Mouse (Mus musculus): ENCODE measurements at regions not wholly inside any gene's neighbourhood (a gene's known extent, or its start where the extent isn't known, plus 50 kb on each side); places are given as distances from the start of the nearest gene placed in this dataset.
A peak's percentile ranks its signal among the peaks of the same experiment; 100 is the strongest.

DNA sequence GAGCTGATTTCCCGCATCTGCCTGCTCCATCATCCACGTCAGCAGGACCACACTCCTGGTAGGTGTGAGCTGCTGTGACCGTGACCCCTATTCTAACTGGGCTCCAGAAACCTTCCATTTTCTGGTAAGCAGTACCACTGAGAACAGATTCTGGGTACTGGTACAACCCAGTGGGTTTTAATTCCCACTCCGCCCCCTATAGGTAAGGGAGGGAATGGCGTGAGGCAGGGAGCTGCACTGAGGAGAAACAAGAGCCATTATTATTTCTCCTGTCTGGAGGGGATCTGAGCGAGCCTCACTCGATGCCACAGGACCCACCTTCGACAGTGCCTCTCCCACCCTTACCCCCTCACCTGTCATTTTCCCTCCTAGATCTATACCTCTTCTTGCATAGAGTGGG is 493.3 kb downstream of the Med13l start:
- no peaks in the 10 kb centered on the region for H3K9me3 ChIP-seq (ENCODE audit: control insufficient read depth, low read length)
- no peak overlapping the region for H3K4me3 ChIP-seq (ENCODE audit: low read depth, low read length)
- ATAC-seq (ENCODE audit: insufficient read depth, low FRiP score, low TSS enrichment) (no peak), DNase-seq (ENCODE audit: low spot score) (no peak)
- peaks cover 8% of the 10 kb centered on the region for H3K4me1 ChIP-seq (ENCODE audit: control insufficient read depth, insufficient read depth, low read length)
- 92% methylated on average over 8 of the region's 8 CpGs for WGBS
- H3K27me3 ChIP-seq (ENCODE audit: control insufficient read depth, insufficient read depth, low read length), result no peaks in the 10 kb centered on the region
- no peaks in the 10 kb centered on the region for H3K36me3 ChIP-seq (ENCODE audit: control insufficient read depth, insufficient read depth, low read length)
- no peak overlapping the region for H3K9ac ChIP-seq (ENCODE audit: low read length)
- H3K27ac ChIP-seq (ENCODE audit: low read depth, low read length), result no peak overlapping the region
- H3K4me2 ChIP-seq (ENCODE audit: low read depth), result no peak overlapping the region

GRCm38 (mm10) chr5:119054393-119054792 is 493.9 kb downstream of the Med13l start:
- 45% methylated on average over 6 of the region's 6 CpGs for WGBS
- no peaks in the 10 kb centered on the region for H3K27me3 ChIP-seq (ENCODE audit: control insufficient read depth, insufficient read depth, low read length)
- no peak for DNase-seq (ENCODE audit: low spot score)

GRCm38 (mm10) chr5:119055430-119055829 is 495.0 kb downstream of the Med13l start:
- Histone ChIP-seq H3K36me3 (ENCODE audit: control insufficient read depth, insufficient read depth, low read length) (no peaks in the 10 kb centered on the region), H3K4me1 (ENCODE audit: control insufficient read depth, insufficient read depth, low read length) (peaks cover 8% of the 10 kb centered on the region), H3K27me3 (ENCODE audit: control insufficient read depth, insufficient read depth, low read length) (no peaks in the 10 kb centered on the region), H3K9ac (ENCODE audit: low read length) (peak overlapping the region; percentile 26), H3K27ac (ENCODE audit: low read depth, low read length) (no peak overlapping the region), H3K9me3 (ENCODE audit: control insufficient read depth, low read length) (no peaks in the 10 kb centered on the region), H3K4me3 (ENCODE audit: low read depth, low read length) (no peak overlapping the region), H3K4me2 (ENCODE audit: low read depth) (0 out of 2 replicates have a peak overlapping the region, but pooled peaks have one; percentile 7)
- DNase-seq (ENCODE audit: low spot score), result peak; percentile 55
- WGBS, result under 1% methylated on average over 12 of the region's 12 CpGs
- ATAC-seq (ENCODE audit: insufficient read depth, low FRiP score, low TSS enrichment), result no peak

More at GRCm38 (mm10) chr5:119054393-119054792, 493.9 kb downstream of the Med13l start:
- Histone ChIP-seq H3K9me3 (ENCODE audit: control insufficient read depth, low read length) (no peaks in the 10 kb centered on the region), H3K36me3 (ENCODE audit: control insufficient read depth, insufficient read depth, low read length) (no peaks in the 10 kb centered on the region), H3K4me2 (ENCODE audit: low read depth) (no peak overlapping the region), H3K9ac (ENCODE audit: low read length) (no peak overlapping the region), H3K27ac (ENCODE audit: low read depth, low read length) (no peak overlapping the region), H3K4me3 (ENCODE audit: low read depth, low read length) (no peak overlapping the region), H3K4me1 (ENCODE audit: control insufficient read depth, insufficient read depth, low read length) (peaks cover 8% of the 10 kb centered on the region)
- ATAC-seq (ENCODE audit: insufficient read depth, low FRiP score, low TSS enrichment), result no peak

DNA sequence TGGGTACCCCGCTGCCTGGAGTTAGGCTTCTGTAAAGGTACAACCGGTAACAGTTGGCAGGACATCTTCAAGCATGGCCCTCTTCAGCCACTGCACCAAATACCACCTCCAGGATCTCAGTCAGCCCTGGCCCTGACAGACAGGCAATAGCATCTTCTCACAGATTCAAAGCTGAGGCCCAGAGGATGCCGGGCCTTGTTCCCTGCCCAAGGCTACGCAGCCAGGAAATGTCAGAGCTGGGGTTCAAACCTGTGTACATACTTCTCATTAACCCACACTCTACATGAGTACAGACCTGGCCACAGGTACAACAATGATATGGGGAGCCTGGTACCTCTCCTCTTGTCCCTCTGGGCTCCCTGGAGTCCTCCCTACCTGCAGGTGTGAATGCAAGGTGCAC is 497.3 kb downstream of the Med13l start:
- no peak overlapping the region for H3K4me2 ChIP-seq (ENCODE audit: low read depth)

GRCm38 (mm10) chr5:119058231-119058851 is 497.9 kb downstream of the Med13l start:
- H3K27me3 ChIP-seq (ENCODE audit: control insufficient read depth, insufficient read depth, low read length), result no peaks in the 10 kb centered on the region
- WGBS, result 56% methylated on average over 10 of the region's 10 CpGs
- no peak for DNase-seq (ENCODE audit: low spot score)

More for the DNA sequence above, 497.3 kb downstream of the Med13l start:
- H3K4me1 ChIP-seq (ENCODE audit: control insufficient read depth, insufficient read depth, low read length), result peaks cover 8% of the 10 kb centered on the region
- ATAC-seq (ENCODE audit: insufficient read depth, low FRiP score, low TSS enrichment) (no peak), DNase-seq (ENCODE audit: low spot score) (no peak)
- H3K27me3 ChIP-seq (ENCODE audit: control insufficient read depth, insufficient read depth, low read length), result no peaks in the 10 kb centered on the region
- no peaks in the 10 kb centered on the region for H3K36me3 ChIP-seq (ENCODE audit: control insufficient read depth, insufficient read depth, low read length)
- no peak overlapping the region for H3K4me3 ChIP-seq (ENCODE audit: low read depth, low read length)
- H3K27ac ChIP-seq (ENCODE audit: low read depth, low read length), result no peak overlapping the region
- H3K9ac ChIP-seq (ENCODE audit: low read length), result no peak overlapping the region
- WGBS, result 90% methylated on average over 4 of the region's 4 CpGs
- H3K9me3 ChIP-seq (ENCODE audit: control insufficient read depth, low read length), result no peaks in the 10 kb centered on the region

DNA sequence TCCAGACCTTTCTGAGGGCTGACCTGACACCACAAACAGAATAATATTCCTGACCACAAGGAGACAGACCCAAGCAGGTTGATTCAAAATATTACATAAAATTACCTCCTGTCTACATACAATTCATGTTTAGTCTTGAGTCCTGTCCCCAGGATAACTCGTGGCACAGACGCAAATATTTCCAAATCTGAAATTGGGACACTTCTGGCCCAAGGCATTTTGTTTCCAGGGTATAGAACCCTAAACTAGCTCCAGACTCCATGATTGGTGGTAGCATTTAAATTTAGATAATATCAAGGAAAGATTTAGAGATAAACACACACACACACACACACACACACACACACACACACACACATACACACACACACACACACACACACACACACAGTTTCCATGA is 498.7 kb downstream of the Med13l start:
- H3K4me1 ChIP-seq (ENCODE audit: control insufficient read depth, insufficient read depth, low read length), result peaks cover 8% of the 10 kb centered on the region
- 95% methylated on average over 2 of the region's 2 CpGs for WGBS
- ATAC-seq (ENCODE audit: insufficient read depth, low FRiP score, low TSS enrichment) (no peak), DNase-seq (ENCODE audit: low spot score) (no peak)
- H3K4me3 ChIP-seq (ENCODE audit: low read depth, low read length), result no peak overlapping the region
- no peak overlapping the region for H3K27ac ChIP-seq (ENCODE audit: low read depth, low read length)
- no peak overlapping the region for H3K4me2 ChIP-seq (ENCODE audit: low read depth)
- H3K9me3 ChIP-seq (ENCODE audit: control insufficient read depth, low read length), result no peaks in the 10 kb centered on the region
- no peaks in the 10 kb centered on the region for H3K36me3 ChIP-seq (ENCODE audit: control insufficient read depth, insufficient read depth, low read length)
- H3K9ac ChIP-seq (ENCODE audit: low read length), result no peak overlapping the region
- H3K27me3 ChIP-seq (ENCODE audit: control insufficient read depth, insufficient read depth, low read length), result no peaks in the 10 kb centered on the region

More at GRCm38 (mm10) chr5:119058231-119058851, 497.9 kb downstream of the Med13l start:
- Histone ChIP-seq H3K4me2 (ENCODE audit: low read depth) (no peak overlapping the region), H3K9me3 (ENCODE audit: control insufficient read depth, low read length) (no peaks in the 10 kb centered on the region), H3K9ac (ENCODE audit: low read length) (no peak overlapping the region), H3K36me3 (ENCODE audit: control insufficient read depth, insufficient read depth, low read length) (no peaks in the 10 kb centered on the region), H3K4me1 (ENCODE audit: control insufficient read depth, insufficient read depth, low read length) (peaks cover 8% of the 10 kb centered on the region), H3K4me3 (ENCODE audit: low read depth, low read length) (no peak overlapping the region), H3K27ac (ENCODE audit: low read depth, low read length) (no peak overlapping the region)
- ATAC-seq (ENCODE audit: insufficient read depth, low FRiP score, low TSS enrichment), result no peak

- Histone ChIP-seq H3K27me3 (ENCODE audit: control insufficient read depth, insufficient read depth, low read length) (no peaks in the 10 kb centered on the region), H3K36me3 (ENCODE audit: control insufficient read depth, insufficient read depth, low read length) (no peaks in the 10 kb centered on the region), H3K4me2 (ENCODE audit: low read depth) (no peak overlapping the region), H3K4me3 (ENCODE audit: low read depth, low read length) (no peak overlapping the region), H3K9ac (ENCODE audit: low read length) (no peak overlapping the region), H3K9me3 (ENCODE audit: control insufficient read depth, low read length) (no peaks in the 10 kb centered on the region), H3K27ac (ENCODE audit: low read depth, low read length) (no peak overlapping the region), H3K4me1 (ENCODE audit: control insufficient read depth, insufficient read depth, low read length) (no peaks in the 10 kb centered on the region)
- ATAC-seq (ENCODE audit: insufficient read depth, low FRiP score, low TSS enrichment), result no peak
- 43% methylated on average over 4 of the region's 4 CpGs for WGBS
- DNase-seq (ENCODE audit: low spot score), result no peak
Observed at GRCm38 (mm10) chr5:119060886-119061285, 500.4 kb downstream of the Med13l start.

- Histone ChIP-seq H3K4me2 (ENCODE audit: low read depth) (no peak overlapping the region), H3K9ac (ENCODE audit: low read length) (no peak overlapping the region), H3K27ac (ENCODE audit: low read depth, low read length) (no peak overlapping the region), H3K4me3 (ENCODE audit: low read depth, low read length) (no peak overlapping the region), H3K4me1 (ENCODE audit: control insufficient read depth, insufficient read depth, low read length) (no peaks in the 10 kb centered on the region), H3K36me3 (ENCODE audit: control insufficient read depth, insufficient read depth, low read length) (no peaks in the 10 kb centered on the region), H3K27me3 (ENCODE audit: control insufficient read depth, insufficient read depth, low read length) (no peaks in the 10 kb centered on the region), H3K9me3 (ENCODE audit: control insufficient read depth, low read length) (no peaks in the 10 kb centered on the region)
- DNase-seq (ENCODE audit: low spot score) (no peak), ATAC-seq (ENCODE audit: insufficient read depth, low FRiP score, low TSS enrichment) (no peak)
- WGBS, result 93% methylated on average over 11 of the region's 11 CpGs
Observed at GRCm38 (mm10) chr5:119062478-119062877, 502.0 kb downstream of the Med13l start.

- no peak for ATAC-seq (ENCODE audit: insufficient read depth, low FRiP score, low TSS enrichment)
- H3K27ac ChIP-seq (ENCODE audit: low read depth, low read length), result no peak overlapping the region
- no peaks in the 10 kb centered on the region for H3K27me3 ChIP-seq (ENCODE audit: control insufficient read depth, insufficient read depth, low read length)
- H3K4me2 ChIP-seq (ENCODE audit: low read depth), result no peak overlapping the region
- no peaks in the 10 kb centered on the region for H3K4me1 ChIP-seq (ENCODE audit: control insufficient read depth, insufficient read depth, low read length)
- H3K4me3 ChIP-seq (ENCODE audit: low read depth, low read length), result no peak overlapping the region
- 85% methylated on average over 6 of the region's 6 CpGs for WGBS
- no peak overlapping the region for H3K9ac ChIP-seq (ENCODE audit: low read length)
- no peaks in the 10 kb centered on the region for H3K9me3 ChIP-seq (ENCODE audit: control insufficient read depth, low read length)
- H3K36me3 ChIP-seq (ENCODE audit: control insufficient read depth, insufficient read depth, low read length), result no peaks in the 10 kb centered on the region
- DNase-seq (ENCODE audit: low spot score), result no peak
Observed at GRCm38 (mm10) chr5:119066666-119067065, 506.2 kb downstream of the Med13l start.

Data from neural tube, embryonic 11.5 days (tissue).